Mouse (Mus musculus): ENCODE measurements at regions not wholly inside any gene's neighbourhood (a gene's known extent, or its start where the extent isn't known, plus 50 kb on each side); places are given as distances from the start of the nearest gene placed in this dataset.

DNA sequence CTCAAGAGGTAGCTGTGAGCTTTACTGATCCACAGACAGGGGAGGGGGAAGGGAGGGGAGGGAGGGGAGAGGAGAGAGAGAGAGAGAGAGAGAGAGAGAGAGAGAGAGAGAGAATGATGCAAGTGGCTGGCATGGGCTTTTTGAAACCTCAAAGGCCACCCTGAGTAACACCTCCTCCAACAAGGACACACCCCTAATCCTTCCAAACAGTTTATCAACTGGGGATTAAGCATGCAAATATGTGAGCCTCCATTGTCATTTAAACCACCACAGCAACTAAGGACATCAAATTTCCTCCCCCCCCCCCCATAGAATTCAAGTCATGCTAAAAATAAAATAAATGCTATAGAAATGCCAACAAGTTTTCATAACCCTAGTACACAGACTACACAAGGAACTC, 101.9 kb downstream of the Elovl4 start:
- TF ChIP-seq CTCF (IDR thresholded peaks at IDR 0.05; ENCODE audit: borderline replicate concordance, insufficient read depth, low read depth, low read length), result no peak
- no peak for TF ChIP-seq POLR2A (IDR thresholded peaks at IDR 0.05; ENCODE audit: borderline replicate concordance, insufficient read depth, low read length)
